Mouse (Mus musculus): ENCODE results near the gene Cd2. TPM values are rescaled to one million over a fixed set of nuclear protein-coding genes. Genes with fewer than 3 reads are reported as not detected.

Cd2 gene
- polyA plus RNA-seq, 1 experiment from 2014 or later, result 0.15 TPM

DNA sequence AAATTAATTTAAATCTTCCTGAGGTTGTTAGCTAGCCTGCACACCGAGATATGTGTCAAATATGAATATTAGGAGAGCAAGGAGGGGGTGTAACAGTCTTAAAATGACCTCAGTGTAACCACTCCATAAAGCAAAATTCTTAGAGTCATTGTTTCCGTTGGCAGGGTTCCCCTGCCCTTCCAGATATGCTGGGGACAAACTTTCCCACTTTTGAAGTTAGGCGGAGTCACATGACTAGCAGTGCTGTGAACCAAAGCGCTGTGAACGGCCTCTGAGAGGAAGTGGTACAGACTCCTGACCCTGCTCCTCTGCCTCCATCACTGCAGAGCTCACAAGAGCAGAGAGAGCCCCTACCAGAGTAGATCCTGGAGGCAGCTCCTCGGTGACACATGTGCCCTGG is 49.0 kb downstream of the Cd2 start:
- Histone ChIP-seq H3K27ac (replicated peaks) (no peak overlapping the region), H3K36me3 (replicated peaks) (no peaks in the 10 kb centered on the region), H3K9me3 (replicated peaks) (no peaks in the 10 kb centered on the region), H3K4me2 (no peak overlapping the region), H3K27me3 (no peaks in the 10 kb centered on the region), H3K4me1 (replicated peaks) (no peaks in the 10 kb centered on the region), H3K9ac (no peak overlapping the region), H3K4me3 (replicated peaks) (no peak overlapping the region)
- WGBS (ENCODE audit: insufficient replicate concordance), result 49% methylated on average over 6 of the region's 6 CpGs
- ATAC-seq (ENCODE audit: insufficient read depth), result no peak

DNA sequence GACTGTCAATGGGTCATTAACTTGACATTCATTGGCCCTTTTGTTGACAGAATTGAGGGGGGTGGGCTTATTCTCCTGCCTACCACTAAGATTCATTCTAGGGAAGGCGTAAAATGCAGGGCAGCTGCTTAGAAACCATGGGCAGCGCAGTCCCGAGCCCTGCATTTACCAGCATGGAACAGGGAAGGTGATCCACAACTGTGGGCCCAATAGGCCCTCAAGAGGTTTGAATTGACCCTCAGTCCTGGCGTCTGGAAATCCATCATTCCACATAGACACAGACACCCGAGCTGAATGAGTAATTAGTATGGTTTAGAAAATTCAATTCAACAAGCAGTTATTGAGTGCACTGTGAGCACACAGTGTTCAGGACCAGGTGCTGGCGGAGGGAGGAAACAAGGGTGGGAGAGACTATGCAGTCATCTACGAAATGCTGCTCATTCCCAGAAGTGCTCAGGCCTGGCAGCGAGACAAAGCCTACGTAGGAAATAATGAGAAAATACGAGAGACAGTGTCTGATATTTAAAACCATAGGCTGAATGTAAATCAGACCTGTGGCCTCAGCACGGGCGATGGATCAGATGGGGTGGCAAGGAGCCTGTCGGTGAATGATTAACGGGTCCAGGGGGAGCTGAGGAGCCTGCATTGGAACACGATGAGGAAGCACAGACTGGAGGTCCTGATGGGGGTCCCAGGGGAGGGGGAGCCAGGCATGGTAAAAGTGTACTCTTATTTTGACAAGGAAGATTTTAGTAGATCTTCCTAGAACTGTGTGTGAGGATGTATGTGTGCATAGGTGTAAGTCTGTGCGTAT is 50.5 kb downstream of the Cd2 start:
- no peak for ATAC-seq (ENCODE audit: insufficient read depth)
- Histone ChIP-seq H3K4me2 (no peak overlapping the region), H3K27ac (replicated peaks) (no peak overlapping the region), H3K4me3 (replicated peaks) (no peak overlapping the region), H3K4me1 (replicated peaks) (no peaks in the 10 kb centered on the region), H3K36me3 (replicated peaks) (no peaks in the 10 kb centered on the region), H3K9ac (no peak overlapping the region), H3K9me3 (replicated peaks) (no peaks in the 10 kb centered on the region), H3K27me3 (no peaks in the 10 kb centered on the region)
- 46% methylated on average over 16 of the region's 16 CpGs for WGBS (ENCODE audit: insufficient replicate concordance)

DNA sequence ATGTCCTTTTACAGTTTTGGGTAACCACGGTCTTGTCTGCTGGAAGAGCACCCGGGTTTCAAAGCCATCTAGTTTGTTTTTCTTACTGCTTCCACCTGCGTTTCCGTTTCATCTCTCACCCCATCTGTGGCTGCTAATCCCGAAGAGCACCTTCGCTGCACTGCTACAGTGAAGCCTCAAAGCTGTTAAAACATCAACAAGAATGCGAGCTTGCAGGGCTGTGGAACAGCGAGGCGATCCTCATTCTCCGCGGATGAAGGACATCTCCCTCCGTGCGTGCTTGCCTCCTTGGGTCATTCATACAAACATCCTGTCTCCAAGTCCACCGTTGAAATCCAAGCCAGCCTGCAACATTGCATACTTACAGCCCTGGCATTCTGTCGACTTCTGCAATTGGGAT is 51.5 kb downstream of the Cd2 start:
- ATAC-seq (ENCODE audit: insufficient read depth), result no peak
- Histone ChIP-seq H3K4me1 (replicated peaks) (no peaks in the 10 kb centered on the region), H3K4me3 (replicated peaks) (no peak overlapping the region), H3K9me3 (replicated peaks) (no peaks in the 10 kb centered on the region), H3K27ac (replicated peaks) (no peak overlapping the region), H3K4me2 (no peak overlapping the region), H3K27me3 (no peaks in the 10 kb centered on the region), H3K36me3 (replicated peaks) (no peaks in the 10 kb centered on the region), H3K9ac (no peak overlapping the region)
- whole genome bisulfite sequencing (ENCODE audit: insufficient replicate concordance), result 26% methylated on average over 15 of the region's 15 CpGs

DNA sequence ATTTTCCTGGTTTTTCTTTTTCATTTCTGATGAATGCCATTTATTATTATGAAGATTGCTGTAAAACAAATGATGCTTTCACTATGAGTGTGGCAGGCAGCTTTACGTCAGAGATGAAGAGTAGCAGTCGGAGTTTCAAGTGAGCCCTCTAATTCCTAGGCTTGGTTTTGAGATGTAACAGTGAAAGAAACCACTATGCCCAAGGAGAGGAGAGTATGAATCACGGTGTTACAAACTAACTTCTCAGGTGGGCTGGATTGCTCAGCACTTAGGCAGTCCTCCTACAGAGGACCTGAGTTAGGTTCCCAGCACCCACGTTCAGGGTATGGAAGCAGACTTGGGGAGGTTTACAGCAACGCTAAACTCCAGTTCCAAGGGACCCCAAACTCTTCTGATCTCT is 52.4 kb downstream of the Cd2 start:
- H3K4me1 ChIP-seq (replicated peaks), result no peaks in the 10 kb centered on the region
- no peak overlapping the region for H3K4me2 ChIP-seq
- H3K9ac ChIP-seq, result no peak overlapping the region
- no peaks in the 10 kb centered on the region for H3K36me3 ChIP-seq (replicated peaks)
- H3K27me3 ChIP-seq, result no peaks in the 10 kb centered on the region
- no peak overlapping the region for H3K4me3 ChIP-seq (replicated peaks)
- no peak overlapping the region for H3K27ac ChIP-seq (replicated peaks)
- ATAC-seq (ENCODE audit: insufficient read depth), result no peak
- WGBS (ENCODE audit: insufficient replicate concordance), result 65% methylated on average over 5 of the region's 5 CpGs
- no peaks in the 10 kb centered on the region for H3K9me3 ChIP-seq (replicated peaks)

DNA sequence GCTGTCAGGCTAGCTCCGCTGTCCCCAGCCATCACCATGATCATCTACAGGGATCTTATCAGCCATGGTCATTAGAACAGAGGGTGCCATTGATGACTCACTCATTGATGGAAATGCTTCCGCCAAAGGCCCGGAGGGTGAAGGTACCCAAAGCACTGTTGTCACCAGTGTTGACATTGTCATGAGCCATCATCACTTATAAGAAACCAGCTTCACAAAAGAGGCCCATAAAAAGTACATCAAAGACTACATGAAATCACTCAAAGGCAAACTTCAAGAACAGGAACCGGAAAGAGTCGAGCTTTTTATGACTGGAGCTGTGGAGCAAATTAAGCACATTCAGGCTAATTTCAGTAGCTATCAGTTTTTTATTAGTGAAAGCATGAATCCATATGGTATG is 54.3 kb downstream of the Cd2 start:
- no peak overlapping the region for H3K4me3 ChIP-seq (replicated peaks)
- H3K36me3 ChIP-seq (replicated peaks), result no peaks in the 10 kb centered on the region
- 70% methylated on average over 5 of the region's 5 CpGs for WGBS (ENCODE audit: insufficient replicate concordance)
- H3K27me3 ChIP-seq, result no peaks in the 10 kb centered on the region
- no peak overlapping the region for H3K27ac ChIP-seq (replicated peaks)
- no peak overlapping the region for H3K4me2 ChIP-seq
- no peak overlapping the region for H3K9ac ChIP-seq
- no peaks in the 10 kb centered on the region for H3K9me3 ChIP-seq (replicated peaks)
- H3K4me1 ChIP-seq (replicated peaks), result no peaks in the 10 kb centered on the region
- no peak for ATAC-seq (ENCODE audit: insufficient read depth)

GRCm38 (mm10) chr3:101232570-101232969 is 55.2 kb downstream of the Cd2 start:
- Histone ChIP-seq H3K9ac (no peak overlapping the region), H3K4me3 (replicated peaks) (no peak overlapping the region), H3K27me3 (no peaks in the 10 kb centered on the region), H3K9me3 (replicated peaks) (no peaks in the 10 kb centered on the region), H3K4me1 (replicated peaks) (no peaks in the 10 kb centered on the region), H3K36me3 (replicated peaks) (no peaks in the 10 kb centered on the region), H3K4me2 (no peak overlapping the region), H3K27ac (replicated peaks) (no peak overlapping the region)
- 43% methylated on average over 8 of the region's 8 CpGs for WGBS (ENCODE audit: insufficient replicate concordance)
- ATAC-seq (ENCODE audit: insufficient read depth), result no peak

GRCm38 (mm10) chr3:101230201-101230600 is 57.5 kb downstream of the Cd2 start:
- Histone ChIP-seq H3K4me3 (replicated peaks) (no peak overlapping the region), H3K27ac (replicated peaks) (no peak overlapping the region), H3K9me3 (replicated peaks) (no peaks in the 10 kb centered on the region), H3K27me3 (no peaks in the 10 kb centered on the region), H3K4me1 (replicated peaks) (no peaks in the 10 kb centered on the region), H3K36me3 (replicated peaks) (no peaks in the 10 kb centered on the region), H3K9ac (no peak overlapping the region), H3K4me2 (no peak overlapping the region)
- ATAC-seq (ENCODE audit: insufficient read depth), result no peak
- WGBS (ENCODE audit: insufficient replicate concordance), result 67% methylated on average over 9 of the region's 9 CpGs

- Histone ChIP-seq H3K27ac (replicated peaks) (no peak overlapping the region), H3K36me3 (replicated peaks) (no peaks in the 10 kb centered on the region), H3K4me2 (no peak overlapping the region), H3K4me3 (replicated peaks) (no peak overlapping the region), H3K27me3 (no peaks in the 10 kb centered on the region), H3K9me3 (replicated peaks) (no peaks in the 10 kb centered on the region), H3K9ac (no peak overlapping the region), H3K4me1 (replicated peaks) (no peaks in the 10 kb centered on the region)
- WGBS (ENCODE audit: insufficient replicate concordance), result 40% methylated on average over 5 of the region's 5 CpGs
- ATAC-seq (ENCODE audit: insufficient read depth), result no peak
Measured at GRCm38 (mm10) chr3:101229551-101229930, 58.2 kb downstream of the Cd2 start.

DNA sequence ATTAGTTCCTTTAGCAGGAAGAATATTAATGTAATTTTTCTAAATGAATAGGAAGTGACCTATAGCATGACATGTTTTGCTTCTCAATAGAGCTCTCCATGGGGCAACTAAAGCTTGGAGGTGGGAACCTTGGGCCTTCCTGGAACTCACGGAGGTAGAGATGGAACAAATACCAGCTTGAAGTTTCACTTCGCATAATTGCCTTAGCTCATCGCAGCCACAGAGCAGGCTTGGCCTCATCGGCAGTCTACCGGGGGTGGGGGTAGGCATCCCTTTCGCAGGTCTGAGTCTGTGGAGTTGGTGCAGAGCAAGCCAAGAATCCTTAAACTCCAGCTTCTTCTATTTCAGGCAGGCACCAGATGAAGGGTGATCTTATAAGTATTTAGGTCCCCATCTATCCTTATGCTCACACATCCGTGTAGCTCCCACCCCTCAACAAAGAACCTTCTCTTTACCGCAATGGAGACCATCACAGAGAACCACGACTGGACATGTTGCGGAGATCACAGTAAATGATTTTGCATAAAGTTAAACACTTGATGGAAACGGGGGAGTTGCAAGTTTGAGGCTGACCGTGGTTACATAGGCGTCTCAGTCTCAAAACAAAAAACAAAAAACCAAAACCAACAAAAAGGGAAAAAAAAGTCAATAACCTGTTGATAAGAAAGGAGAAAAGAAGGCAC is 58.7 kb downstream of the Cd2 start:
- no peaks in the 10 kb centered on the region for H3K9me3 ChIP-seq (replicated peaks)
- H3K4me3 ChIP-seq (replicated peaks), result no peak overlapping the region
- H3K4me1 ChIP-seq (replicated peaks), result no peaks in the 10 kb centered on the region
- ATAC-seq (ENCODE audit: insufficient read depth), result no peak
- H3K27me3 ChIP-seq, result no peaks in the 10 kb centered on the region
- H3K4me2 ChIP-seq, result no peak overlapping the region
- 71% methylated on average over 13 of the region's 13 CpGs for WGBS (ENCODE audit: insufficient replicate concordance)
- no peak overlapping the region for H3K9ac ChIP-seq
- no peak overlapping the region for H3K27ac ChIP-seq (replicated peaks)
- H3K36me3 ChIP-seq (replicated peaks), result no peaks in the 10 kb centered on the region

GRCm38 (mm10) chr3:101228066-101228465 is 59.7 kb downstream of the Cd2 start:
- 56% methylated on average over 5 of the region's 5 CpGs for WGBS (ENCODE audit: insufficient replicate concordance)
- Histone ChIP-seq H3K36me3 (replicated peaks) (no peaks in the 10 kb centered on the region), H3K4me2 (no peak overlapping the region), H3K9me3 (replicated peaks) (no peaks in the 10 kb centered on the region), H3K9ac (no peak overlapping the region), H3K27me3 (no peaks in the 10 kb centered on the region), H3K27ac (replicated peaks) (no peak overlapping the region), H3K4me3 (replicated peaks) (no peak overlapping the region), H3K4me1 (replicated peaks) (no peaks in the 10 kb centered on the region)
- no peak for ATAC-seq (ENCODE audit: insufficient read depth)

Data from liver, embryonic 15.5 days (tissue).